Mouse (Mus musculus) cerebellum, postnatal 10 days (tissue): Measurements from ENCODE around the gene Myocd.

Experiments
- DNase-seq, 2 experiments: peaks; one replicate each; pipeline ENCODE4 v3.0.0; 2021; ENCODE audit warnings: mixed read lengths in 2 of 2

Gene Myocd

DNA sequence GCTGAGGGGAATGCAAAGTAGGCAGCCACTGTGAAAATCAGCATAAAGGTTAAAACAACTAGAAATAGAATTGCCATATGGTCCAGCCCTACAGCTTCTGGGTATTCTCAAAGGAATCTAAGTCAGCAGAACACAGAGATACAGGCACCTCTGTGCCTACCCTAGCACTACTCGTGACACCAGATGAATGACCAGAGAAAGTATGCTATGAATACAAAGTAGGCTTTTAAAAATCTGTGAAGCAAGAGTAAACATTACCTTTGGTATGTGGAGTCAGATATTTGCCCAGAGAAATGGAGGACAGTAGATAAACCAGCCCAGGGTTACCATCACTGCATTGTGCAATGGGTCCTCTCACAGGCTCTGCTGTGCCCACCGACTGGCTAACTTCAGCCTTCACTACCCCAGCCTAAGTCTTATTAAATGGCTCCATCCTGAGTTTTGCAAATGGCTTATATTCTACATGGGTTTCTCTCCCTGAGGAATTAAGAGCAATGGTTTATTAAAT lies 132.6 kb downstream of the Myocd start:
- no peak for DNase-seq

DNA sequence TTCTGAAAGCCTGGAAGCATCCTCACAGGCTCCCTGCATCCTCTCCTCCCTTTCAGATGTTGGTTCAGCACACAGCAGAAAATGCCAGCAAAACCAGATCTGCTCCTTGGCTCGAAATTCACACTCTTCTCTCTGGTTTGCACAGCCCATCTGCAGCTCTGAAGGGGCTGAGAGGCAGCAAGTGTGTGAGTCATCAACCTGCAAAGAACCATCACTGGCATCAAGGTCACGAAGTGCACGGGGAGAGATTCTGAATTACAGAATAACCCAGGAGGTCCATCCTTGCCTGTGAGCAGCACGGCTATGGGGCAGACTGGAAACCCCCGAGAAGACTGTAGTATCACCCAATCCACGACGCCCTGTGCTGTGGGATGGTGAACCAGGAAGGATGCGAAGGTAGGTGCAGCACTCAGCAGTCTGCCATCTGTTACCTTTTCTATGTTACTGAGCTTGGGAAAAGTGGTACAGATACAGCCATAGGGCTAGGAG lies 134.5 kb downstream of the Myocd start:
- DNase-seq: peak; percentile 45 to 55

DNA sequence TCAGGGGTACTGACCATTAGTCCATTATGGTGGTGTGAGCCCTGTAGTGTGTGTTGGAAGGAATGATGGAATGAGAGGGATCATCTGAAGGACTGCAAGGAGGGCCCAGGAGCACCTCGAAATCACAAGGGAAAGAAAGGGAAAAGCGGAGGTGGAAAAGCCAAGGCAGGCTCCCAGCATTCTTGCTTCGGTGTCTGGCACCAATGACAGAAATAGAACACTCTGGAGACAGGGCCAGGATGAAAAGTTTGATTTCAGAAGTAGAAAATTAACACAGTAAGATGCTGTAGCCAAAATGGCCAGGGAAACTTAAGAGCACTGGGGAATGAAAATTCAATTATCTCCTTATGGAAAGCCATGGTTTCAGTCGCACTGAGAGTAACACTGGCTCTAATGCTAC lies 136.1 kb downstream of the Myocd start:
- no peak for DNase-seq

DNA sequence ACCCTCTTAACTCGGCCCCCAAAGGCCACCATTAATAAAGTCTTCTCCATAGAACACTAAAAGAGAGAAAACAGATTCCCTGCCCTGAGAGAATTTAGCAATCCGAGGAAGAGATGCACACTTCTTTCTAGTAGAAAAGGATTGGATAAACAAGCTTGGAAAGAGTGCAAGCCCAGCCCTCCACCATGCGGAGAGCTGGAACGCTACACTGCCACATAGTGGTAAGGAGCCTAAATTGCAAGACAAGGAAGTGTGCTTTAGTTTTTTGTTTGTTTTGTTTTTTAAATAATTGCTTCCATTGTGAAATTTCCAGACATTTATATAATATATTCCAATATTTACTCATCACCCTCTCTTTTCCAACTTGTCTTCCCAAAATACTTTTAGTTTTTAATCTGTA lies 140.7 kb downstream of the Myocd start:
- DNase-seq: no peak

DNA sequence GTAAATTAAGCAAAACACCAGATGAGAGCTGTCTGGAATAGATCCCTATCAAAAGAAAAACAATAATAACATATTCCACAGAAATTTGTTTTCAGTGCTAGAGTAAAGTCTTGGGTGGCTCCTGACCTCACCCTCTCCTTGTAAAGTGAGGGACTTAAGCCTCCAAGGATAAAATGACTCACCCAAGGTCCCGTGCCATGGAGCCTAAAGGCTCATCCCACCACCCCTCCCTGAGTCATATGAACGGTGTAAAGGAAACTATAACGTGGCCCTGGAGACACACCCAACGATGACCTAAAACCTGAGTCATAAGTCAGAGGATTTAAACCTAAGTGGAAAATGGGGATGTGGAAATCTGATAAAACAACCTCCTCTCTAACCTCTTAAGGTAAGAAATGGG lies 141.1 kb downstream of the Myocd start:
- no peak for DNase-seq

DNA sequence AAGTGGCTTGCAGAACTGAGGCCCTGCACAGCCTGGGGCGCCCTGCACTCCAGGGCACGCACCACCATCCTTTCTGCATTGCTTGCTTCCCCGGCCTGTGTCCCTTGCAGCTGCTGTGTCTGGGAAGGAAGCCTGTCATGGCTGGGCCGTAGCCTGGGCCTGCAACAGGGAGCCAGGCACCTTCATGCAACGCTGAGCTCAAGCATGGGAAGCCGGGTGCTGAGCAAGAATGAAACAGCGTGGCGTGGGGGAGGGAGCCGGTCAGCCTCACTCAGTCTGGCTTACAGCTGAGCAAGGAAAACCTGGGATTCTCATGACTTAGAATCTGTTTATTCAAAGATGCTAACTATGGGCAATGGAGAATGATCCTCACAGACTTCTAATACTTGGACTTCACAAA lies 143.2 kb downstream of the Myocd start:
- peak; percentile 61 to 75 for DNase-seq
